Mouse (Mus musculus) MEL (cell line): ENCODE measurements around the gene Tmem171. TPM values are rescaled to one million over a fixed set of nuclear protein-coding genes. Genes with fewer than 3 reads are reported as not detected.
A peak's percentile ranks its signal among the peaks of the same experiment; 100 is the strongest.

Experiments
- DNase-seq: peaks from one replicate; pipeline ENCODE4 v3.0.0; 2011; ENCODE audit warnings: low read depth, low spot score
- H3K27ac ChIP-seq: 2 replicates; pipeline ENCODE4 v1.5.1; 2012; ENCODE audit warnings: low read depth, mild to moderate bottlenecking, control low read depth, low read length, moderate library complexity; ENCODE audit not compliant: control insufficient read depth
- H3K27me3 ChIP-seq, 2 experiments: fragments of 150-350 bp in 1 of 2; sonication (generic) in 1 of 2; 2 replicates each; pipeline ENCODE4 v1.6.1; 2012; ENCODE audit warnings: low read length in 2 of 2, mild to moderate bottlenecking in 2 of 2, improper control_type of control experiment in 1 of 2, moderate library complexity in 1 of 2; ENCODE audit not compliant: insufficient read depth in 2 of 2, control insufficient read depth in 1 of 2
- H3K36me3 ChIP-seq, 2 experiments: 2 replicates each; pipeline ENCODE4 v1.6.1; 2012 to 2014; ENCODE audit warnings: low read length in 2 of 2, improper control_type of control experiment in 1 of 2, inconsistent platforms in 1 of 2, mild to moderate bottlenecking in 1 of 2; ENCODE audit not compliant: insufficient read depth in 2 of 2, control insufficient read depth in 1 of 2
- H3K4me1 ChIP-seq, 2 experiments: fragments of 150-350 bp in 1 of 2; sonication (generic) in 1 of 2; 2 replicates each; pipeline ENCODE4 v1.6.1; 2012; ENCODE audit warnings: low read length in 2 of 2, improper control_type of control experiment in 1 of 2, mild to moderate bottlenecking in 1 of 2; ENCODE audit not compliant: insufficient read depth in 2 of 2, control insufficient read depth in 1 of 2
- H3K4me3 ChIP-seq, 2 experiments: fragments of 150-350 bp in 1 of 2; sonication (generic) in 1 of 2; 2 replicates each; pipeline ENCODE4 v1.5.1; 2012; ENCODE audit warnings: low read depth in 2 of 2, low read length in 2 of 2, mild to moderate bottlenecking in 2 of 2, moderate library complexity in 2 of 2, control low read depth in 1 of 2, improper control_type of control experiment in 1 of 2; ENCODE audit not compliant: control insufficient read depth in 1 of 2, insufficient read depth in 1 of 2
- H3K79me2 ChIP-seq: 2 replicates; pipeline ENCODE4 v1.6.1; 2012; ENCODE audit warnings: mild to moderate bottlenecking, low read length, moderate library complexity; ENCODE audit not compliant: control insufficient read depth, poor library complexity, insufficient read depth
- H3K9ac ChIP-seq: 2 replicates; pipeline ENCODE4 v1.6.1; 2012; ENCODE audit warnings: low read depth, mild to moderate bottlenecking, control low read depth, low read length, moderate library complexity; ENCODE audit not compliant: control insufficient read depth, poor library complexity, severe bottlenecking
- H3K9me3 ChIP-seq: fragments of 150-350 bp; sonication (generic); replicated peaks from 2 replicates; pipeline ENCODE4 v1.6.1; 2012; ENCODE audit warnings: mild to moderate bottlenecking, low read length, improper control_type of control experiment, moderate library complexity; ENCODE audit not compliant: insufficient read depth
- CHD2 ChIP-seq: IDR thresholded peaks from 2 replicates; pipeline ENCODE4 v1.6.1; 2011; ENCODE audit warnings: low read length, improper control_type of control experiment
- CTCF ChIP-seq, 3 experiments: IDR thresholded peaks in 2 of 3; conservative IDR thresholded peaks in 1 of 3; 2 replicates each; pipeline ENCODE4 v1.5.1; 2011 to 2012; ENCODE audit warnings: low read length in 3 of 3, low read depth in 2 of 3, mild to moderate bottlenecking in 2 of 3, improper control_type of control experiment in 1 of 3, inconsistent platforms in 1 of 3, mixed read lengths in 1 of 3, moderate library complexity in 1 of 3; ENCODE audit not compliant: control insufficient read depth in 1 of 3, insufficient read depth in 1 of 3, poor library complexity in 1 of 3, severe bottlenecking in 1 of 3
- ELF1 ChIP-seq: IDR thresholded peaks from 2 replicates; pipeline ENCODE4 v1.6.1; 2014; ENCODE audit warnings: low read depth, mild to moderate bottlenecking, inconsistent platforms, low read length, improper control_type of control experiment, moderate library complexity
- MAX ChIP-seq: IDR thresholded peaks from 2 replicates; pipeline ENCODE4 v1.6.1; 2011; ENCODE audit warnings: low read length, improper control_type of control experiment
- MYC ChIP-seq: IDR thresholded peaks from 2 replicates; pipeline ENCODE4 v1.6.1; 2011; ENCODE audit warnings: low read depth, mild to moderate bottlenecking, low read length, improper control_type of control experiment, moderate library complexity
- POLR2AphosphoS5 ChIP-seq: IDR thresholded peaks from 2 replicates; pipeline ENCODE4 v1.6.1; 2012; ENCODE audit warnings: low read depth, borderline replicate concordance, mild to moderate bottlenecking, inconsistent platforms, low read length, moderate library complexity, mixed read lengths
- TAL1 ChIP-seq: IDR thresholded peaks from 2 replicates; pipeline ENCODE4 v1.6.1; 2012; ENCODE audit warnings: mild to moderate bottlenecking, inconsistent platforms, low read length, moderate library complexity, mixed read lengths
- TBP ChIP-seq: IDR thresholded peaks from 2 replicates; pipeline ENCODE4 v1.8.0; 2011; ENCODE audit warnings: low read depth, low read length, improper control_type of control experiment
- USF1 ChIP-seq: IDR thresholded peaks from 2 replicates; pipeline ENCODE4 v1.6.1; 2014; ENCODE audit warnings: low read depth, mild to moderate bottlenecking, inconsistent platforms, low read length, improper control_type of control experiment, moderate library complexity
- USF2 ChIP-seq, 2 experiments: IDR thresholded peaks; 2 replicates each; pipeline ENCODE4 v1.6.1; 2011 to 2012; ENCODE audit warnings: improper control_type of control experiment in 2 of 2, low read length in 2 of 2, borderline replicate concordance in 1 of 2, inconsistent platforms in 1 of 2, low read depth in 1 of 2, mild to moderate bottlenecking in 1 of 2; ENCODE audit not compliant: insufficient read depth in 1 of 2
- polyA plus RNA-seq, 2 experiments: library from polyadenylated mRNA; stranded (reverse) in 1 of 2; unstranded in 1 of 2; fragments of >175 nt in 1 of 2; fragments of >200 nt in 1 of 2; gene quantifications; 2 replicates each; pipeline versions ENCODE4 v1.2.1 to v1.2.4; 2012; ENCODE audit warnings: low replicate concordance in 2 of 2, low read depth in 1 of 2; ENCODE audit not compliant: insufficient read length in 2 of 2, insufficient read depth in 1 of 2, missing spikeins in 1 of 2
- total RNA-seq: library from RNA; depleted of rRNA; stranded (reverse); fragments of 300-350 nt; gene quantifications from 2 replicates; pipeline ENCODE4 v1.2.3, GENCODE M21; 2012

Gene Tmem171
- total and polyA plus RNA-seq, 3 experiments: not detected

DNA sequence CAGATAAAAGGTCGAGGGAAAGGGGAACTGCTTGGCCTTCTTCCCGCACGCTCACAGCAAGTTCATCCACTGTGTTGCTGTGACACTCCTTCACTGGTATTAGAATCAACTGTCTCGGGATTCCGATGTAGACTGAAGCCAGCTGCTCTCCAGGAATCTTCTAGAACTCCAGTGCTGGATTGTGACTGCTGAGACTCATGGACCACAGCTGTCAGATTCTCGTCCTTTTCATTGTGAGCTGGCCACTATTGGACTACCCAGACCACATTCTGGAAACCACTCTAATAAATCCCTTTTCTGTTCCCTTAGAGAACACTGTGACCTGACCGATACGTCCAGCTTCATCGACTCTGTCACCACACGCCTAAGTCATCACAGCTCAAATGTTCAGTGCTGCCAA lies 29.4 kb downstream of the Tmem171 start:
- H3K27ac ChIP-seq: no peak overlapping the region
- no peaks in the 10 kb centered on the region for H3K36me3 ChIP-seq
- H3K9me3 ChIP-seq: no peaks in the 10 kb centered on the region
- H3K79me2 ChIP-seq: no peaks in the 10 kb centered on the region
- H3K4me3 ChIP-seq: no peak overlapping the region
- H3K27me3 ChIP-seq: no peaks in the 10 kb centered on the region
- no peaks in the 10 kb centered on the region for H3K4me1 ChIP-seq
- TF ChIP-seq TAL1 (no peak), USF1 (no peak)
- DNase-seq: no peak
- H3K9ac ChIP-seq: no peak overlapping the region

GRCm38 (mm10) chr13:98662173-98662675 lies 32.4 kb downstream of the Tmem171 start:
- TF ChIP-seq TBP (no peak), CHD2 (no peak), MAX (no peak), CTCF (IDR thresholded peaks at IDR 0.05 in 2 of 3, conservative IDR thresholded peaks at IDR 0.05 in 1 of 3; ENCODE audit: control insufficient read depth in 1 of 3, insufficient read depth in 1 of 3, low read depth in 2 of 3, low read length in 3 of 3, poor library complexity in 1 of 3, severe bottlenecking in 1 of 3) (no peak; a peak in 1 of 6 replicates), MYC (no peak)
- H3K79me2 ChIP-seq: no peaks in the 10 kb centered on the region
- no peaks in the 10 kb centered on the region for H3K4me1 ChIP-seq
- DNase-seq: peak; percentile 8
- no peaks in the 10 kb centered on the region for H3K36me3 ChIP-seq
- H3K4me3 ChIP-seq: no peak overlapping the region
- no peaks in the 10 kb centered on the region for H3K27me3 ChIP-seq
- H3K9ac ChIP-seq: no peak overlapping the region
- no peaks in the 10 kb centered on the region for H3K9me3 ChIP-seq
- H3K27ac ChIP-seq: no peak overlapping the region

- Histone ChIP-seq H3K4me1 (no peaks in the 10 kb centered on the region), H3K79me2 (no peaks in the 10 kb centered on the region), H3K9ac (no peak overlapping the region), H3K9me3 (no peaks in the 10 kb centered on the region), H3K27ac (no peak overlapping the region), H3K4me3 (no peak overlapping the region), H3K36me3 (no peaks in the 10 kb centered on the region), H3K27me3 (no peaks in the 10 kb centered on the region)
- TF ChIP-seq ELF1 (no peak), USF2 (IDR thresholded peaks at IDR 0.05; ENCODE audit: borderline replicate concordance in 1 of 2, insufficient read depth in 1 of 2, low read depth in 1 of 2, low read length in 2 of 2) (no peak), POLR2AphosphoS5 (no peak), TAL1 (no peak)
- DNase-seq: no peak
Measured at GRCm38 (mm10) chr13:98656034-98656471, 38.6 kb downstream of the Tmem171 start.
